Mouse (Mus musculus) adrenal gland, adult 18-20 months (tissue): Measurements from ENCODE around the gene Hist3h2a. TPM values are rescaled to one million over a fixed set of nuclear protein-coding genes. Genes with fewer than 3 reads are reported as not detected.

ENCODE experiments used
- DNase-seq, 2 experiments: peaks; one replicate each; pipeline ENCODE4 v3.0.0; 2021 to 2022; ENCODE audit warnings: low spot score in 2 of 2
- microRNA-seq, 2 experiments: library from miRNA; unstranded; fragments of <30 nt; microRNA quantifications; one replicate each; pipeline ENCODE4 v1.2.0; 2021; ENCODE audit warnings: borderline number of aligned reads in 2 of 2
- total RNA-seq, 2 experiments: library from RNA; stranded (reverse); gene quantifications; 1 replicate in 1 of 2; 2 replicates in 1 of 2; pipeline ENCODE4 v1.2.3; 2021

The Hist3h2a gene
- total RNA-seq, 2 experiments from 2014 or later, result 13.3 to 17.6 TPM

DNA sequence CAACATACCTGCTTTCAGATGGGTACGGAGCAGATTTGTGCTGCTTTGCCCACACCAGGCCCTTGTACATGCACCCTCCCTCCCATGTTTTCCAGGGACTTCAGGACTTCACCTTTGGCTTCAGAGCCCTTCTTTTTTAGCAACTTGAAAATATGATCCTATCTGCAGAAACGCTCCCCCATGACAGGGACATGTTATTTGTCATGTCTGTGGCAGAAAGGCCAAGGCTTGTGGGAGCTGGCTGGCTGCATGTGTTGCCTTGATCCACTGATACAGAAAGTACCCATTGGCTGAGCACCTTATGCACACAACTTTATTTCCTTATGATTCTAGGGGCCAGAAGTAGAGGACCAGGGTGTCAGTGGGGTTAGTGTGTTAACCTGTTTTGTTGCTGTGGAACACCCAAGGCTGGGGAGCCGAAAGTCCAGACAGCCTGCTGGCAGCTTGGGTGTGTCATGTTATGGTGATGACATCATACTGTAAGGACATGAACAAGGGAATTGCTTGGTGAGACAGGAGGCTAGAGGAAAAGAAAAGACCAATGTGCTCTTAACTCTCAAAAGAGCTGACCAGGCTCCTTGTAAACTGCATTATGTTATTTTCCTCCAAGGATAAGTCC, 30.9 kb downstream of the Hist3h2a start:
- peak in 1 of 2 experiments; percentile 43 for DNase-seq

- no peak for DNase-seq
Observed at GRCm38 (mm10) chr11:58989166-58989565, 34.7 kb downstream of the Hist3h2a start.

DNA sequence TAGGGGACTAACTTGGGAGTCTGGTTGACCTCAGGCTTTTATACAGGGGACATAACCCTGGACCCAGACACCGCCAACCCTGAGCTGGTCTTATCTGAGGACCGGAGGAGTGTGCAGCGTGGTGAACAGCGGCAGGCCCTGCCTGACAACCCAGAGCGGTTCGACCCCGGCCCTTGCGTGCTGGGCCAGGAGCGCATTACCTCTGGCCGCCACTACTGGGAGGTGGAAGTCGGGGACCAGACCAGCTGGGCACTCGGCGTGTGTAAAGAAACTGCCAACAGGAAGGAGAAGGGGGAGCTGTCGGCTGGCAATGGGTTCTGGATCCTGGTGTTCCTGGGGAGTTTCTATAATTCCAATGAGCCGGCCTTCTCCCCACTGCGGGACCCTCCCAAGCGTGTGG, 35.7 kb downstream of the Hist3h2a start:
- DNase-seq, result no peak

- DNase-seq, result no peak
Observed at GRCm38 (mm10) chr11:58990794-58991193, 36.3 kb downstream of the Hist3h2a start.

DNA sequence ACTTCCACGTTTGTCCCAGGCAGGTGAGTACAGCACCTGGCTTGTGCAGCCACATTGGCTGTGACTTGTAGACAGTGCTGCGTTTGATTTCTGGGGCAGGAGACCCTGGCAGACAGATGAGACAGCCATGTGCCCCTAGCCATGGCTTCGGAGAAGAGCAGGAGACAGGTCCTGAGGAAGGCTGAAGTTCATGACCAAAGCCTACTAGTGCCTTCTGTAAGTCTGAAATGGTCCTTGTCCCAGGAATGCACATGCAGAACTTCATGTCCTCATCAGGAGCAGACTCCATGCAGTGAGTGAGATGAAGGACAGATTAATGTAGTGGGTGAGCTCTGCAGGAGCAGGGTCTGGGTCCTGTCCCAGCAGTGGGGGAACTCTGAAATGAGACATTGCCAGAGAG, 37.4 kb downstream of the Hist3h2a start:
- DNase-seq, result no peak

- no peak for DNase-seq
Observed at GRCm38 (mm10) chr11:58993091-58993670, 38.7 kb downstream of the Hist3h2a start.

GRCm38 (mm10) chr11:58994337-58994826, 39.9 kb downstream of the Hist3h2a start:
- DNase-seq, result no peak

- DNase-seq, result no peak
Observed at GRCm38 (mm10) chr11:58995061-58995806, 40.7 kb downstream of the Hist3h2a start.

GRCm38 (mm10) chr11:58995807-58996370, 41.4 kb downstream of the Hist3h2a start:
- no peak for DNase-seq

DNA sequence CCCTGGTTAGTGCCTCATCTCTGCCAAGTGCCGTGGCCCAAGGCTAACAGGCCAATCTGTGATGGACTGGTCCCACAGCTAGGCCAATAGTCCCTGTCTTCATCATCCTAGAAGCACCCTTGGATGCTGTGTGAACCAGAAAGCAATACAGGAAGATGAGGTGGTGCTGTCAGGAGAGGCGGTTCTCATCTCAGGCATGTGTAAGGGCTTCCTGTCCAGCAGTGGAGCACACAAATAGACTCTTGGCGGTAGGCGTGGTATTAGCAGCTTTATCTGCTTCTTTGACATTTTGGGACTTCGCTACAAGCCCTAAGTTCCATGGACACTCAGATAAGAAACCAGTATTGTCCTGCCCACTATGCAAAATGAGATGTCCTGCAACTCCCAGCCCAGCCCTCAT, 43.1 kb downstream of the Hist3h2a start:
- no peak for DNase-seq

GRCm38 (mm10) chr11:58999158-58999557, 44.7 kb downstream of the Hist3h2a start:
- DNase-seq, result no peak

DNA sequence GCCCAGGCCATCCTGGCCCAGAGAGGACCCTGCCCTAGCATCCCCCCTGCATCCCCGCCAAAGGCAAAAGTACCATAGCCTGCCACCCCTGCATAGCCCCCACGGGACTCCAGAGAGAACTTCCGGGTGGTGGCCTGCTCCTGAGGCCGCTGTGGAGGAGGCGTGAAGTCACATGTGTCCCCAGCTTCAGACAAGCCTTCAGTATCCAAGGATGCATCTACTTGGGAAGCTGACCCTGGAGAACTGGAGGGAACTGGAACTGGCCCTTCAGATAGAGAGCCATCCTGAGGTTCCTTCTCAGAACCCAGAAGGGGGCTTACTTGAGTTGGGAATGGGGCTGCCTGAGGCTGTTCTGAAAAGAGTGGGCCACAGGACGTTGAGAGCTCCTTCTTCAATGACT, 45.3 kb downstream of the Hist3h2a start:
- no peak for DNase-seq

GRCm38 (mm10) chr11:59000635-59001034, 46.1 kb downstream of the Hist3h2a start:
- DNase-seq, result no peak

DNA sequence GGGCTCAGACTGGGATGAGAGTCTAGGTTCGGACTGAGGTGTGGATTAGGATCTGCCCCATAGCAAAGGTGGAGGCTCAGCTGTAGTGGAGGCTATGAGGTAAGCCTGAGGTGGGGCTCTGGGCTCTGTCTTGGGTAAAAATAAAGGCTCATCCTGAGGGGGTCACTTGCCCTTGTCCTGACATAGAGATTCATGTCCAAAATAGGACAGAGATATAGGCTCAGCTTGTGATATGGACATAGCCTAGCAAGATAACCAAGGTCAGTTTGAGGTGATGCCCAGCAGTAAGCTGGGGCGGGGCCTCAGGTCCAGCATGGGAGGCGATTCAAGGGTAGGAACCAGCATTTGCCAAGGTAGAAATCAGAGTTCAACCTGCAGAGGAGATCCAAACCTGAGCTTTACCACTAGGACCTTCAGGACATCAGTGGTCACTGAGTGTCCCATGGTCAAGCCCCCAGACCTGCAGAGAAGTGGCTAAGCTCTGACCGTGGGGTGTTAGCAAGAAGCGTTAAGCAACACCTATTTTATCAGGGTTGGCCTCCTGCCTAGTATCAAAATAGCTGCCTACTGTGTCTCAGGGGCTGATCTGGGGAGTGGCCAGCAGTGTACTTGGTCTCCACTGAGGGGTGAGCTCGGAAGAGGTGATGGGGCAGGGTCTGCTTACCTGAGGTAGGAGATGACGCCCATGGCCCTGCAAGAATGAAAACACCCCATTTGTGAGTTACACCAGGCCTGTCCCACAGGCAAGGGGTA, 48.0 kb downstream of the Hist3h2a start:
- no peak for DNase-seq

Small RNA genes lying within 50 kb of the gene (microRNA-seq; reads per million reads assigned to microRNA genes)
- gene Gm44313, result 0 reads per million in 2 experiments

Other genes with a start within 250 kb of the Hist3h2a start
- gene Olfr318, start 230.7 kb upstream of the Hist3h2a start, total RNA-seq, result not detected
- not detected for gene Olfr317, start 215.5 kb upstream of the Hist3h2a start, total RNA-seq
- gene Olfr316, start 202.0 kb upstream of the Hist3h2a start, total RNA-seq, result not detected
- not detected for gene Olfr315, start 181.5 kb upstream of the Hist3h2a start, total RNA-seq
- gene Olfr314, start 171.7 kb upstream of the Hist3h2a start, total RNA-seq, result not detected
- gene Fam183b, start 152.7 kb upstream of the Hist3h2a start, total RNA-seq, result 1 to 10 TPM; 2.6 to 3.1 TPM
- not detected for gene Olfr313, start 139.7 kb upstream of the Hist3h2a start, total RNA-seq
- gene Olfr312, start 125.4 kb upstream of the Hist3h2a start, total RNA-seq, result not detected
- gene Olfr311, start 115.4 kb upstream of the Hist3h2a start, total RNA-seq, result not detected
- gene Gm12258, start 107.5 kb upstream of the Hist3h2a start, total RNA-seq, result 1 to 10 TPM; 4.1 to 5.7 TPM
- gene 2810021J22Rik, start 87.5 kb upstream of the Hist3h2a start, total RNA-seq, result 1 to 10 TPM; 4.0 to 5.9 TPM
- gene Zfp39, start 50.5 kb upstream of the Hist3h2a start, total RNA-seq, result 1 to 10 TPM; 3.3 to 4.1 TPM
- gene Btnl10, start 36.8 kb upstream of the Hist3h2a start, total RNA-seq, result not detected
- gene Rnf187, start 15.8 kb upstream of the Hist3h2a start, total RNA-seq, result 100 to 1,000 TPM; 171 to 177 TPM
- gene Hist3h2ba, start 5.8 kb upstream of the Hist3h2a start, total RNA-seq, result 1 to 10 TPM; 5.8 to 6.0 TPM
- gene Trim17, start within 50 bp of the Hist3h2a start, total RNA-seq, result under 1 TPM; 0.06 to 0.10 TPM
- gene Trim11, start 23.4 kb downstream of the Hist3h2a start, total RNA-seq, result 10 to 100 TPM; 22.0 to 27.1 TPM
- 1 to 10 TPM in 1 of 2 experiments, under 1 TPM in 1; 0.99 to 2.4 TPM for gene Obscn, start 181.7 kb downstream of the Hist3h2a start, total RNA-seq
- gene Iba57, start 209.1 kb downstream of the Hist3h2a start, total RNA-seq, result 10 to 100 TPM; 16.3 to 21.7 TPM
- gene Gjc2, start 228.5 kb downstream of the Hist3h2a start, total RNA-seq, result under 1 TPM; 0.48 to 0.60 TPM
- gene Guk1, start 237.5 kb downstream of the Hist3h2a start, total RNA-seq, result 10 to 100 TPM; 57.3 to 71.5 TPM
- gene Mrpl55, start 247.8 kb downstream of the Hist3h2a start, total RNA-seq, result 10 to 100 TPM; 50.6 to 58.9 TPM